Mouse (Mus musculus) midbrain, embryonic 13.5 days (tissue): ENCODE results near the gene Ganc. TPM values are rescaled to one million over a fixed set of nuclear protein-coding genes. Genes with fewer than 3 reads are reported as not detected.
A peak's percentile ranks its signal among the peaks of the same experiment; 100 is the strongest.

Experiments used
- ATAC-seq: fragments of 200-750 bp; cut with Nextera tagmentation; 2 replicates; pipeline ENCODE4 v1.8.0; 2017; ENCODE audit warnings: mild to moderate bottlenecking, moderate TSS enrichment, moderate library complexity
- H3K27ac ChIP-seq: fragments of 300-500 bp; sonication (generic); 2 replicates; pipeline ENCODE4 v1.5.1; 2015; ENCODE audit warnings: inconsistent platforms, mild to moderate bottlenecking, moderate library complexity
- H3K27me3 ChIP-seq: fragments of 300-500 bp; sonication (generic); 2 replicates; pipeline ENCODE4 v1.6.1; 2015; ENCODE audit warnings: mild to moderate bottlenecking, inconsistent platforms
- H3K36me3 ChIP-seq: fragments of 300-500 bp; sonication (generic); 2 replicates; pipeline ENCODE4 v1.6.1; 2015; ENCODE audit warnings: mild to moderate bottlenecking, inconsistent platforms
- H3K4me1 ChIP-seq: fragments of 300-500 bp; sonication (generic); replicated peaks from 2 replicates; pipeline ENCODE4 v1.6.1; 2015; ENCODE audit warnings: inconsistent platforms
- H3K4me2 ChIP-seq: fragments of 300-500 bp; sonication (generic); replicated peaks from 2 replicates; pipeline ENCODE4 v1.6.1; 2015; ENCODE audit warnings: moderate library complexity, mild to moderate bottlenecking, inconsistent platforms
- H3K4me3 ChIP-seq: fragments of 300-500 bp; sonication (generic); replicated peaks from 2 replicates; pipeline ENCODE4 v1.5.1; 2015; ENCODE audit warnings: mild to moderate bottlenecking, inconsistent platforms
- H3K9ac ChIP-seq: fragments of 300-500 bp; sonication (generic); replicated peaks from 2 replicates; pipeline ENCODE4 v1.6.1; 2015; ENCODE audit warnings: mild to moderate bottlenecking, inconsistent platforms
- H3K9me3 ChIP-seq: fragments of 300-500 bp; sonication (generic); 2 replicates; pipeline ENCODE4 v1.6.1; 2016; ENCODE audit warnings: mild to moderate bottlenecking, inconsistent platforms
- WGBS: fragments of 180-500 bp; shearing (Covaris S2); methylation state at CpG from one replicate; pipeline ENCODE4 v1.1.7; 2015; 5-methylcytosine and 5-hydroxymethylcytosine counted together
- polyA plus RNA-seq: library from polyadenylated mRNA; unstranded; fragments of >200 nt; fragmentation: Nextera tagmentation; extraction: Ambion mirVana; gene quantifications from 2 replicates; pipeline ENCODE4 v1.2.1, GENCODE M21; 2015

Ganc gene
- polyA plus RNA-seq, 1 experiment from 2014 or later = 9.5 TPM

DNA sequence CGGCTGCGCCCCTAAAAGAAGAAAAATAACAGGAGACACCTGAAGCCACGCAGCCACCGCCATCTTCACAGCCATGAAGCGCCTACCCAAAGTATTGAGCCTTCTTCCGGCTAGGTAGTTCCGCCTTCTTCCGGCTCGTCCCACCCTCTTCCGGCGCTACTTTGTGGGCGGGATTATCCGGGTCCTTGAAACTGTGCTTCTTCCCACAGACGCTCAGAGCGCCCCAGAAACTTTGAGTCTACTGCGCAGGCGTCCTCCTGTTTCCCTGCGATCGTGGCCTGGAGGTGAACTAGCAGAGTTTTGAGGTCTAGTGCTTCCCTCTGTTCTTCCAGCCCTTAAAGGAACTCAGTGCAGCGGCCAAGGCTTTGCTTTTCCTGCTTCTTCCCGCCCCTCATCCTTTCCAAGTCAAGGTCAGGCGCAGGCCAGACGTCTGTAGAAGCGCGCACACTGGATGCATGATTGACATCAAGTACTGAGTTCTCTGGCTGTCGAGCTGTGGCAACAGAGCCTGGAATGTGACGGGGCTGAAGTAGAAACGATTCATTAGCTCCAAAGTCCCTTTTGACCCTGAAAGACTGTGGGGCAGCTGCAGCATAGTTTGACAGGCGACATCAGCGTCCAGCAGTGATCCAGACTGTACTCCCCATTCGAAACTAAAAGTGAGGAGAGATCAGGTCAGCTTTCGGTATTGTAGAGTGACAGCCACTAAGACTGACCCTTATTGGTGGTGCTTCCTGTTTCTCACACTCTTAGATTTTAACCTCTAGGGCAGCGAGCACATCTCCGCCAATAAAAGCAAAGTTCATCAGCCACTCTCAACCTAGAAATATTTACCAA, 508 bp downstream of the Ganc start, which contains the start of gene Tmem87a:
Gene Tmem87a, minus strand, starts transcription at position 128 of the 837 bp plus-strand sequence.
- WGBS = under 1% methylated on average over 34 of the region's 34 CpGs
- H3K27me3 ChIP-seq = no peaks in the 10 kb centered on the region
- H3K27ac ChIP-seq = peak within 1 kb of the TSS; percentile 84

GRCm38 (mm10) chr2:120404823-120405765, 1.4 kb downstream of the Ganc start:
- peak overlapping the region; percentile 74 for H3K9ac ChIP-seq
- H3K4me2 ChIP-seq = peak overlapping the region; percentile 75
- no peak for ATAC-seq
- peaks cover 24% of the 10 kb centered on the region for H3K4me1 ChIP-seq
- peak overlapping the region; percentile 84; the same call in 1 of the 2 replicates for H3K27ac ChIP-seq
- H3K9me3 ChIP-seq = peaks cover 10% of the 10 kb centered on the region
- no peaks in the 10 kb centered on the region for H3K27me3 ChIP-seq
- H3K36me3 ChIP-seq = no peaks in the 10 kb centered on the region
- WGBS = 36% methylated on average over 14 of the region's 14 CpGs
- peak overlapping the region; percentile 80 for H3K4me3 ChIP-seq

More for the DNA sequence above, 508 bp downstream of the Ganc start, which contains the start of gene Tmem87a:
- peaks cover 24% of the 10 kb centered on the region for H3K4me1 ChIP-seq
- H3K9ac ChIP-seq = peak within 1 kb of the TSS; percentile 77
- peaks cover 10% of the 10 kb centered on the region for H3K9me3 ChIP-seq
- peak within 1 kb of the TSS; percentile 75 for H3K4me2 ChIP-seq
- peak within 1 kb of the TSS; percentile 80 for H3K4me3 ChIP-seq
- H3K36me3 ChIP-seq = no peaks in the 10 kb centered on the region
- peak; percentile 100 for ATAC-seq

- no peaks in the 10 kb centered on the region for H3K4me1 ChIP-seq
- peaks cover 10% of the 10 kb centered on the region for H3K9me3 ChIP-seq
- no peak overlapping the region for H3K27ac ChIP-seq
- no peaks in the 10 kb centered on the region for H3K27me3 ChIP-seq
- WGBS = 94% methylated on average over 3 of the region's 3 CpGs
- H3K9ac ChIP-seq = no peak overlapping the region
- H3K4me3 ChIP-seq = no peak overlapping the region
- 0 out of 2 replicates have a peak, but pooled peaks cover 5% of the 10 kb centered on the region for H3K36me3 ChIP-seq
- ATAC-seq = no peak
- H3K4me2 ChIP-seq = no peak overlapping the region
These were observed 7.5 kb downstream of the Ganc start for GRCm38 (mm10) chr2:120411096-120411628.

- no peak overlapping the region for H3K4me2 ChIP-seq
- H3K27ac ChIP-seq = no peak overlapping the region
- H3K27me3 ChIP-seq = no peaks in the 10 kb centered on the region
- H3K36me3 ChIP-seq = 0 out of 2 replicates have a peak, but pooled peaks cover 5% of the 10 kb centered on the region
- ATAC-seq = no peak
- no peaks in the 10 kb centered on the region for H3K4me1 ChIP-seq
- H3K4me3 ChIP-seq = no peak overlapping the region
- peaks cover under 1% of the 10 kb centered on the region; the same call in 1 of the 2 replicates for H3K9me3 ChIP-seq
- no peak overlapping the region for H3K9ac ChIP-seq
These were observed 10.4 kb downstream of the Ganc start for GRCm38 (mm10) chr2:120414113-120414512.

DNA sequence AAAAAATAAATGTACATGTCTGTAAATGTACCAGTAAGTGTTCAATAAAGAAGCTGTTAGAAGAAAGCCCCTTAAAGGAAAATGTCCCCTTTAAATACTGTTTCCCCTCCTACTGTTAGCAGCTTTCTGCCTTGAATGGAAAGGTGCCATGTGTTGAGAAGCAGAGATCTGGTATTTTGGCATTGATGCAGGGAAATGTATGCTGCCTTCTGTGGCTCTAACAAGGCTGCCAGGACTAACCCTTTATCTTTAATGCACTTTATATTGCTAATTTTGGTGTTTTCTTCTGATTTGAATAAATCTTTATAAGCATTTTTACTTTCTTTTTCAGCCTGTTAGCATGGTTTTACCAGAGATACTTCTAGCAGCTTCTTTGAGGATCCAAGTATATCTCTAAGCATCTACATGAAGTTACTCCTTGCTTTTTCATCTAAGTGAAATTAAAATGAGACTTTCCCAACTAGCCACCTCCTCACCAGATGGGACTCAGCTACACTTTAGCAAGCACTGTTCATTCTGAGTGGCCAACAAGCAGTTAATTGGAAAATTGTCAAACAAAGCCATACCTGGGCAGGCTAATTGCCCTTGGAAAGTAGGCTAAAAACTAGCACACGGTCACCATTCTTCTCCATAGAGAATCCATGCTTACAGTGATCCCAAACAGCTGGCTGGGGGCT, 11.2 kb downstream of the Ganc start:
- no peaks in the 10 kb centered on the region for H3K9me3 ChIP-seq
- H3K27ac ChIP-seq = no peak overlapping the region
- no peak for ATAC-seq
- H3K4me1 ChIP-seq = no peaks in the 10 kb centered on the region
- H3K4me3 ChIP-seq = no peak overlapping the region
- 0 out of 2 replicates have a peak, but pooled peaks cover 5% of the 10 kb centered on the region for H3K36me3 ChIP-seq
- no peak overlapping the region for H3K4me2 ChIP-seq
- WGBS = 65% methylated on average over 1 of the region's 1 CpGs
- no peak overlapping the region for H3K9ac ChIP-seq
- H3K27me3 ChIP-seq = no peaks in the 10 kb centered on the region

DNA sequence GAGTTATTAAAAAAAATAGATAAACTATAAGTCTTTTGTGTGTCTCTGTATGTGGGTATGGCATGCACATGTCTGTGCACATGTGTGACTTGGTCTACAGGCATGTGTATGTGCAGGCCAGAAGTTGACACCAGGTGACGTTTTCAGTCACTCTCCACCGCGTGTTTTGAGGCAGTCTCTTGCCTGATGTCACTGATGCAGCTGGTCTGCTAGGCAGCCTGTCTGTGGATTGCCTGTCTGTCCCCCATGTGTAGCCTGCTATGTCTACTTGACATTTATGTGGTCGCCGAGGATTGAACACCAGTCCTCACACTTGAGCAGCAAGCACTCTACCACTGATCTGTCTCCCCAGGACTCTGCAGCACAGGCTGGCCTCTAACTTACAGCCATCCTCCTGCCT, 20.7 kb downstream of the Ganc start:
- Histone ChIP-seq H3K36me3 (0 out of 2 replicates have a peak, but pooled peaks cover 2% of the 10 kb centered on the region), H3K9ac (no peak overlapping the region), H3K9me3 (no peaks in the 10 kb centered on the region), H3K27ac (no peak overlapping the region), H3K4me3 (no peak overlapping the region), H3K4me2 (no peak overlapping the region), H3K27me3 (no peaks in the 10 kb centered on the region), H3K4me1 (no peaks in the 10 kb centered on the region)
- WGBS = 83% methylated on average over 5 of the region's 5 CpGs
- no peak for ATAC-seq

DNA sequence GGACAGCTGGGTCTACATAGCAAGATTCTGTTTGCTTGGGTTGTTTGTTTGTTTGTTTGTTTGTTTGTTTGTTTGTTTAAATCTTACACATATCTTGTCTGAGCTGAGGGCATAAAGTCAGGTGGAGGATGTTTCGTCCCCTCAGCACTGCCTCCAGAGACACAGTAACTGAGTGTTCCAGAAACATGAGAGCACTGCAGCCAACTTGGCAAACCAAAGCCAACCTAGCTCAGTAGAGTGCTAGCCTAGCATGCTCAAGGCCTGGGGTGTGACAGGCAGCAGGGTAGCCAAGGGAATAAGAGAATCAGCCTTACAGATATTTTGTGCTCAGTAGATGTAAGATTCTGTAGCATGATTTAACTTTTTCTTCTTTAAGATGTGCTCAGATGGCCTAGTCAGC, 40.8 kb downstream of the Ganc start:
- Histone ChIP-seq H3K36me3 (no peaks in the 10 kb centered on the region), H3K9ac (no peak overlapping the region), H3K4me1 (no peaks in the 10 kb centered on the region), H3K9me3 (no peaks in the 10 kb centered on the region), H3K27ac (no peak overlapping the region), H3K4me2 (no peak overlapping the region), H3K4me3 (no peak overlapping the region), H3K27me3 (no peaks in the 10 kb centered on the region)
- ATAC-seq = no peak
- 96% methylated on average over 1 of the region's 1 CpGs for WGBS

GRCm38 (mm10) chr2:120446373-120446772, 42.7 kb downstream of the Ganc start:
- Histone ChIP-seq H3K9ac (no peak overlapping the region), H3K4me1 (no peaks in the 10 kb centered on the region), H3K4me3 (no peak overlapping the region), H3K9me3 (no peaks in the 10 kb centered on the region), H3K27me3 (no peaks in the 10 kb centered on the region), H3K27ac (no peak overlapping the region), H3K4me2 (no peak overlapping the region), H3K36me3 (no peaks in the 10 kb centered on the region)
- no peak for ATAC-seq
- 86% methylated on average over 10 of the region's 10 CpGs for WGBS

DNA sequence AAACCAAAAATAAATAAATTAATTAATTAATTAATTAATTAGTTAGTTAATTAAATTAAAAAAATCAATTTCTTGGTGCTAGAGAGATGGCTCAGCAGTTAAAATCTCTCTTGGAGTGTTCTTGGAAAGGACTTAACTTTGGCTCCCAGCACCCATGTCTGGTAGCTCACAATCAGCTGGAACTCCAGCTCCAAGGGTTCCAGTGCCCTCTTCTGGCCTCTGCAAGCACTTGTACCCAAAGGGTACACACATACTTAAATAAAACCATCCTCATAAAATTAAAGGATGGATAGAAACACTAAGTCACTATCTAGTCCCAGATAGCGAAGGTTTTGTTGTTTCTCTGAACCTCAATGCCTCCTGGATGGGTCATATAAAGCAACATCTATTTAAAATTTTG, 43.6 kb downstream of the Ganc start:
- 91% methylated on average over 1 of the region's 1 CpGs for WGBS
- H3K27ac ChIP-seq = no peak overlapping the region
- ATAC-seq = no peak
- H3K9me3 ChIP-seq = no peaks in the 10 kb centered on the region
- no peak overlapping the region for H3K4me2 ChIP-seq
- no peak overlapping the region for H3K4me3 ChIP-seq
- H3K27me3 ChIP-seq = no peaks in the 10 kb centered on the region
- no peaks in the 10 kb centered on the region for H3K4me1 ChIP-seq
- H3K36me3 ChIP-seq = no peaks in the 10 kb centered on the region
- H3K9ac ChIP-seq = no peak overlapping the region

GRCm38 (mm10) chr2:120450724-120451123, 47.0 kb downstream of the Ganc start:
- Histone ChIP-seq H3K4me3 (no peak overlapping the region), H3K27me3 (no peaks in the 10 kb centered on the region), H3K27ac (no peak overlapping the region), H3K4me1 (no peaks in the 10 kb centered on the region), H3K9me3 (0 out of 2 replicates have a peak, but pooled peaks cover 3% of the 10 kb centered on the region), H3K36me3 (no peaks in the 10 kb centered on the region), H3K9ac (no peak overlapping the region), H3K4me2 (no peak overlapping the region)
- WGBS = 62% methylated on average over 6 of the region's 6 CpGs
- ATAC-seq = no peak

DNA sequence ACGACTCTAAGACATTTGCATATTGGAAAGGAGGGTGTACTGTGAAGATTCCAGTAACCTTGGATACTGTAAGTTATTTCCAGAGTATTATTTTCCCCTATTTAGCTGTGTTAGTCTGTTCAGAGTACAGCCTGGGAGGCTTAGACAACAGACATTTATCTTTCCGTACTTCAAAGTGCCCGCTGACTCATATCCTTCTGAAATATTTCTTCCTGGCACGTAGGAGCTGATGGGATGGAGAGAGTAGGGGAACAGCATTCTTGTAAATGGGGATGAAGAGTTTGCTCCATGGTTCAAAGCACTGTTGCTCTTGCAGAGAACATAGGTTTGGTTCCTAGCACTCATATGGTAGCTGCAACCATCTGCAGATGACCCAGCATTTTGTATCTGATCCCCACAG, 48.9 kb downstream of the Ganc start:
- H3K9me3 ChIP-seq = 0 out of 2 replicates have a peak, but pooled peaks cover 3% of the 10 kb centered on the region
- no peaks in the 10 kb centered on the region for H3K4me1 ChIP-seq
- H3K9ac ChIP-seq = no peak overlapping the region
- H3K27ac ChIP-seq = no peak overlapping the region
- no peak for ATAC-seq
- no peaks in the 10 kb centered on the region for H3K27me3 ChIP-seq
- H3K36me3 ChIP-seq = no peaks in the 10 kb centered on the region
- H3K4me3 ChIP-seq = no peak overlapping the region
- no peak overlapping the region for H3K4me2 ChIP-seq
- 86% methylated on average over 4 of the region's 4 CpGs for WGBS
